Mouse (Mus musculus) left cerebral cortex, postnatal 10 days (tissue): ENCODE measurements around the gene Klhdc3. TPM values are rescaled to one million over a fixed set of nuclear protein-coding genes. Genes with fewer than 3 reads are reported as not detected.
A peak's percentile ranks its signal among the peaks of the same experiment; 100 is the strongest.

Source experiments
- DNase-seq, 2 experiments: peaks; one replicate each; pipeline ENCODE4 v3.0.0; 2021 to 2022; ENCODE audit warnings: low spot score in 2 of 2, mixed read lengths in 1 of 2; ENCODE audit errors: extremely low spot score in 1 of 2
- intact Hi-C: fragments of 180-260 bp; cut with DNase I; formaldehyde crosslinking; loops from one replicate; pipeline ENCODE4 v1.15.1; 2025
- total RNA-seq, 2 experiments: library from RNA; stranded (reverse); gene quantifications; 2 replicates each; pipeline ENCODE4 v1.2.3; 2021

Klhdc3 gene
- total RNA-seq, 2 experiments from 2014 or later: 175 to 180 TPM

GRCm38 (mm10) chr17:46673850-46674529, 6.7 kb downstream of the Klhdc3 start, which contains the start of gene Rrp36:
TSS of gene Rrp36 (minus strand) at chr17:46674352.
- intact Hi-C loops: no loop called here
- peak; percentile 91 to 93 for DNase-seq

GRCm38 (mm10) chr17:46669911-46670310, 10.8 kb downstream of the Klhdc3 start:
- DNase-seq: no peak
- intact Hi-C loops: no loop called here

GRCm38 (mm10) chr17:46667712-46668111, 13.0 kb downstream of the Klhdc3 start:
- peak in 1 of 2 experiments; percentile 84 for DNase-seq
- intact Hi-C loops: no loop called here

GRCm38 (mm10) chr17:46662730-46663129, 18.0 kb downstream of the Klhdc3 start:
- no peak for DNase-seq
- intact Hi-C loops: no loop called here

- intact Hi-C loops: no loop called here
- no peak for DNase-seq
These were observed 18.7 kb downstream of the Klhdc3 start for GRCm38 (mm10) chr17:46661981-46662380.

- intact Hi-C loops: no loop called here
- DNase-seq: peak in 1 of 2 experiments; percentile 17
These were observed 19.4 kb downstream of the Klhdc3 start for GRCm38 (mm10) chr17:46661351-46661750.

GRCm38 (mm10) chr17:46656054-46656453, 24.7 kb downstream of the Klhdc3 start:
- DNase-seq: no peak
- intact Hi-C loops: no loop called here

GRCm38 (mm10) chr17:46651755-46652547, 28.8 kb downstream of the Klhdc3 start:
- intact Hi-C loops: no loop called here
- DNase-seq: no peak

GRCm38 (mm10) chr17:46651292-46651691, 29.4 kb downstream of the Klhdc3 start:
- DNase-seq: peak in 1 of 2 experiments; percentile 25
- intact Hi-C loops: no loop called here

- intact Hi-C loops: no loop called here
- peak; percentile 90 to 98 for DNase-seq
These were observed 30.3 kb downstream of the Klhdc3 start, which contains the start of gene Cul7 for GRCm38 (mm10) chr17:46650232-46651031. TSS of gene Cul7 (plus strand) at chr17:46650337.

GRCm38 (mm10) chr17:46649811-46650210, 30.9 kb downstream of the Klhdc3 start:
- peak in 1 of 2 experiments; percentile 60 for DNase-seq
- intact Hi-C loops: loop anchor here (5.0 kb wide), 1 partner anchor 98 kb away; no protein-coding TSS in a partner anchor

- peak in 1 of 2 experiments; percentile 27 for DNase-seq
- intact Hi-C loops: loop anchor here (5.0 kb wide), 1 partner anchor 96 kb away; no protein-coding TSS in a partner anchor
These were observed 32.3 kb downstream of the Klhdc3 start for GRCm38 (mm10) chr17:46648436-46648835.

- intact Hi-C loops: loop anchor here (5.0 kb wide), 1 partner anchor 95 kb away; no protein-coding TSS in a partner anchor
- DNase-seq: peak in 1 of 2 experiments; percentile 22
These were observed 33.4 kb downstream of the Klhdc3 start for GRCm38 (mm10) chr17:46647279-46647678.

- intact Hi-C loops: loop anchor here (5.0 kb wide), 1 partner anchor 94 kb away; no protein-coding TSS in a partner anchor
- no peak for DNase-seq
These were observed 34.4 kb downstream of the Klhdc3 start for GRCm38 (mm10) chr17:46646322-46646662.

GRCm38 (mm10) chr17:46645561-46646321, 35.0 kb downstream of the Klhdc3 start, which contains the start of the genes Klc4 and Mrpl2:
TSS of gene Klc4 (minus strand) at chr17:46646022.
TSS of gene Mrpl2 (plus strand) at chr17:46646229.
- intact Hi-C loops: loop anchor here (5.0 kb wide), 1 partner anchor 93 kb away; no protein-coding TSS in a partner anchor
- DNase-seq: peak; percentile 98 to 99

- peak in 1 of 2 experiments; percentile 74 for DNase-seq
- intact Hi-C loops: loop anchor here (5.0 kb wide), 1 partner anchor 93 kb away; no protein-coding TSS in a partner anchor
These were observed 35.7 kb downstream of the Klhdc3 start for GRCm38 (mm10) chr17:46644916-46645475.

- DNase-seq: peak in 1 of 2 experiments; percentile 20
- intact Hi-C loops: no loop called here
These were observed 36.4 kb downstream of the Klhdc3 start for GRCm38 (mm10) chr17:46644152-46644805.
